Mouse (Mus musculus) kidney, embryonic 16.5 days (tissue): ENCODE results near the gene Cfap61. TPM values are rescaled to one million over a fixed set of nuclear protein-coding genes. Genes with fewer than 3 reads are reported as not detected.
A peak's percentile ranks its signal among the peaks of the same experiment; 100 is the strongest.

Experiments used
- ATAC-seq: fragments of 200-750 bp; cut with Nextera tagmentation; 2 replicates; pipeline ENCODE4 v1.8.0; 2017; ENCODE audit warnings: moderate TSS enrichment; ENCODE audit not compliant: low FRiP score, low TSS enrichment
- H3K27ac ChIP-seq: fragments of 300-500 bp; sonication (generic); 2 replicates; pipeline ENCODE4 v1.5.1; 2014; ENCODE audit warnings: low read length
- H3K27me3 ChIP-seq: fragments of 300-500 bp; sonication (generic); 2 replicates; pipeline ENCODE4 v1.6.1; 2014; ENCODE audit warnings: low read length, control low read depth, mixed read lengths; ENCODE audit not compliant: insufficient read depth
- H3K36me3 ChIP-seq: fragments of 300-500 bp; sonication (generic); 2 replicates; pipeline ENCODE4 v1.6.1; 2014; ENCODE audit warnings: low read length, control low read depth, mixed read lengths; ENCODE audit not compliant: insufficient read depth
- H3K4me1 ChIP-seq: fragments of 300-500 bp; sonication (generic); 2 replicates; pipeline ENCODE4 v1.6.1; 2014; ENCODE audit warnings: low read length, control low read depth, mixed read lengths; ENCODE audit not compliant: insufficient read depth
- H3K4me2 ChIP-seq: fragments of 300-500 bp; sonication (generic); replicated peaks from 2 replicates; pipeline ENCODE4 v1.6.1; 2014; ENCODE audit warnings: low read depth, low read length
- H3K4me3 ChIP-seq: fragments of 300-500 bp; sonication (generic); 2 replicates; pipeline ENCODE4 v1.5.1; 2014; ENCODE audit warnings: mild to moderate bottlenecking, low read length
- H3K9ac ChIP-seq: fragments of 300-500 bp; sonication (generic); replicated peaks from 2 replicates; pipeline ENCODE4 v1.6.1; 2014; ENCODE audit warnings: low read length
- H3K9me3 ChIP-seq: fragments of 300-500 bp; sonication (generic); 2 replicates; pipeline ENCODE4 v1.6.1; 2016; ENCODE audit warnings: low read length, control low read depth
- WGBS: fragments of 180-500 bp; shearing (Covaris S2); extraction: QIAGEN DNeasy Blood & Tissue Kit; methylation state at CpG from one replicate; pipeline ENCODE4 v1.1.7; 2014; 5-methylcytosine and 5-hydroxymethylcytosine counted together
- polyA plus RNA-seq: library from polyadenylated mRNA; unstranded; fragments of >200 nt; fragmentation: Nextera tagmentation; extraction: Ambion mirVana; gene quantifications from 2 replicates; pipeline ENCODE4 v1.2.1, GENCODE M21; 2015

Gene Cfap61
- polyA plus RNA-seq, 1 experiment from 2014 or later = 0.67 TPM

DNA sequence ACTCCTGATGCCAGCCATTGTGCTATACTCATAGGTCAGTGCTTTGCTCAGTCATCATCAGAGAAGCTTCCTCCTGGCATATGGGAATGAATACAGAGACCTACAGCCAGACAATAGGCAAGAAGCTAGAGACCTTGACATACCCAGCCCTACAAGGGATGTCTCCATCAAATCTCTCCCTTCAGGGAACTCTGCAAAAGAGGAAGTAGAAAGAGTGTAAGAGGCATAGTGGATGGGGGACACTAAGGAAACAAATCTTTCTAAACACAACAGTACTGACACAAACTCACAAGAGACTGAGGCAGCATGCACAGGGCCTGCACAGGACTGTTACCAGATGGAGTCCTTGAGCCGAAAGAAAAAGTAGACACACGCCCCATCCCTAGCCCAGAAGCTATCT, 190.5 kb downstream of the Cfap61 start:
- H3K9me3 ChIP-seq = no peaks in the 10 kb centered on the region
- no peak overlapping the region for H3K4me2 ChIP-seq
- H3K36me3 ChIP-seq = no peaks in the 10 kb centered on the region
- no peaks in the 10 kb centered on the region for H3K4me1 ChIP-seq
- no peak overlapping the region for H3K27ac ChIP-seq
- ATAC-seq = no peak
- H3K27me3 ChIP-seq = no peaks in the 10 kb centered on the region
- no peak overlapping the region for H3K4me3 ChIP-seq
- H3K9ac ChIP-seq = no peak overlapping the region
- WGBS = 100% methylated on average over 2 of the region's 2 CpGs

- no peak for ATAC-seq
- H3K27me3 ChIP-seq = no peaks in the 10 kb centered on the region
- H3K4me3 ChIP-seq = no peak overlapping the region
- H3K27ac ChIP-seq = no peak overlapping the region
- 89% methylated on average over 6 of the region's 6 CpGs for WGBS
- H3K4me2 ChIP-seq = no peak overlapping the region
- no peaks in the 10 kb centered on the region for H3K4me1 ChIP-seq
- H3K36me3 ChIP-seq = no peaks in the 10 kb centered on the region
- H3K9ac ChIP-seq = no peak overlapping the region
- H3K9me3 ChIP-seq = no peaks in the 10 kb centered on the region
These were observed 194.0 kb downstream of the Cfap61 start for GRCm38 (mm10) chr2:146128622-146129021.

DNA sequence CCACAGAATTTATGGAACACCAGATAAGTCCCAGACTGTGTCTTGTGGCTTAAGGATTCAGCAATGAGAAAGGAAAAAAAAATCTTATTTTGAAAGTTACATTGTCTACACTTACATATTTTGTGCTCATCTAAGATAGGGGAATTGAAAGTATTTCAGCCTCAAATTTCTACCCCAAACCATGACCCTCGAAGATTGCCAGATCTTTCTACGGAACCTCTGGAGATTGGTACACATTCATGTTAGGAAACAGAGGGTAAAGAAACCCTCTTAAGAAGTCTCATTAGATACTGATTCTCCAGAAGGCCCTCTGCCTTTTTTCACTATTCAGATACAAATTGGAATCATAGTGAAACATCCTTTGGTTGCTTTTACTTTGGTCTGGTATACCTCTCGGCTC, 195.9 kb downstream of the Cfap61 start:
- no peak for ATAC-seq
- H3K4me3 ChIP-seq = no peak overlapping the region
- H3K9me3 ChIP-seq = peaks cover 3% of the 10 kb centered on the region; the same call in 1 of the 2 replicates
- no peak overlapping the region for H3K27ac ChIP-seq
- no peak overlapping the region for H3K4me2 ChIP-seq
- H3K9ac ChIP-seq = no peak overlapping the region
- no peaks in the 10 kb centered on the region for H3K36me3 ChIP-seq
- H3K4me1 ChIP-seq = no peaks in the 10 kb centered on the region
- H3K27me3 ChIP-seq = no peaks in the 10 kb centered on the region
- WGBS = 93% methylated on average over 3 of the region's 3 CpGs

GRCm38 (mm10) chr2:146134275-146134674, 199.7 kb downstream of the Cfap61 start:
- 84% methylated on average over 6 of the region's 6 CpGs for WGBS
- H3K9ac ChIP-seq = no peak overlapping the region
- H3K4me2 ChIP-seq = no peak overlapping the region
- peaks cover 4% of the 10 kb centered on the region; the same call in 1 of the 2 replicates for H3K9me3 ChIP-seq
- no peaks in the 10 kb centered on the region for H3K27me3 ChIP-seq
- ATAC-seq = no peak
- no peaks in the 10 kb centered on the region for H3K4me1 ChIP-seq
- H3K36me3 ChIP-seq = no peaks in the 10 kb centered on the region
- H3K4me3 ChIP-seq = no peak overlapping the region
- H3K27ac ChIP-seq = no peak overlapping the region

DNA sequence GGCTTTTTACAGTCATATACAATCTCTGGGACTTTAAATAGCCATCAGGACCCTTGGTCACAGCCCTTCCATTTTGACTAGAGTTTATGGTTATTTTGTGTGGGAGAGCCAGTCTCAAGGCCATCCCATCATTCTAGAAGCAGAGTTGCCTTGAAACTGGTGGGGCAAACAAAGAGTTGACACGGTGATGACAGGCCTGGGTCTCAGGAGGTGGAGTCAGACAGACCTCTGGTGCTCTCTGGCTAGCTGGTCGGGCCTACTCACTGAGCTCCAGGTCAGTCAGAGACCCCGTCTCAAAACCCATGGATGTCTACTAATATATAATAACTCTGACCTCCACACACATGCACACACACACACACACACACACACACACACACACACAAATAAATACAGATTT, 206.1 kb downstream of the Cfap61 start:
- Histone ChIP-seq H3K27me3 (no peaks in the 10 kb centered on the region), H3K4me1 (no peaks in the 10 kb centered on the region), H3K9ac (no peak overlapping the region), H3K4me2 (no peak overlapping the region), H3K9me3 (no peaks in the 10 kb centered on the region), H3K36me3 (no peaks in the 10 kb centered on the region), H3K27ac (no peak overlapping the region), H3K4me3 (no peak overlapping the region)
- ATAC-seq = no peak
- 69% methylated on average over 3 of the region's 3 CpGs for WGBS

DNA sequence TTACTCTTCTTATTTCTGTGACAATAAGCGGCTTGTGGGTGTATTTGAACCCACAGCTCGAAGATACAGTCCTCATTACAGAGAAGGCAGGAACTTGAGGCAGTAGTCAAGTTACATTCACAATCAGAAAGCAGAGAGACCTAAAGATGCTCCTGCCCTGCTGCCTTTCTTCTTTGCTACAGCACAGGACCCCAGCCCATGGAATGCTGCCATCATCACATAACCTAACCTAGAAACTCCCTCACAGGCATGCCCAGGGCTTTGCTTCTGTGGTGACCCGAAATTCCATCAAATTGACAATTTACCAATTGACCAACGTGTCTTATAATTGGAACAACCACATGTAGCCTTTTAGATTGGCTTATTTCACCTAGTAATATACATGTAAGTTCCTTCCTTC, 212.7 kb downstream of the Cfap61 start:
- no peak overlapping the region for H3K9ac ChIP-seq
- no peak overlapping the region for H3K4me3 ChIP-seq
- H3K27me3 ChIP-seq = no peaks in the 10 kb centered on the region
- H3K27ac ChIP-seq = no peak overlapping the region
- no peaks in the 10 kb centered on the region for H3K36me3 ChIP-seq
- H3K9me3 ChIP-seq = no peaks in the 10 kb centered on the region
- no peak overlapping the region for H3K4me2 ChIP-seq
- no peaks in the 10 kb centered on the region for H3K4me1 ChIP-seq
- no peak for ATAC-seq
- 87% methylated on average over 4 of the region's 4 CpGs for WGBS

DNA sequence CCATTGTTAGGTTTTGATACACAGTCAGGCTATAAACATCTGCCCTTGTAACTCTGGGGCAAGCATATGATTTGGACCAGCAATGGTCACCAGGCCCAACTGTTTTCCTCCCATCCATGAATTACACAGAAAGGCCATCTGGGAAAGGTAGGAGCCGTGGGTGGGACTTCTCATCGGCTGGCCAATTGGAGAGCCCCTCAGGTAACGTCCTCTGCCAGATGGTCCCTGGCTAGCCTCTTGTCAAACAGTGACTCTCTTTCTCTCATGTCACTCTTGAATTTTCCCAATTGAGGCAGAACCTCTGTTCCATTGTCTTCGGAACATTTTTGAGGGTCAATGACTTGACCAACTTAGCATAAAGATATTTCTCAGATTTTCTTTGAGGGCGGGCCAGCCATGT, 213.2 kb downstream of the Cfap61 start:
- no peaks in the 10 kb centered on the region for H3K27me3 ChIP-seq
- H3K9ac ChIP-seq = no peak overlapping the region
- H3K27ac ChIP-seq = no peak overlapping the region
- H3K4me3 ChIP-seq = no peak overlapping the region
- no peak overlapping the region for H3K4me2 ChIP-seq
- 94% methylated on average over 5 of the region's 5 CpGs for WGBS
- no peaks in the 10 kb centered on the region for H3K36me3 ChIP-seq
- H3K9me3 ChIP-seq = no peaks in the 10 kb centered on the region
- no peaks in the 10 kb centered on the region for H3K4me1 ChIP-seq
- ATAC-seq = no peak

DNA sequence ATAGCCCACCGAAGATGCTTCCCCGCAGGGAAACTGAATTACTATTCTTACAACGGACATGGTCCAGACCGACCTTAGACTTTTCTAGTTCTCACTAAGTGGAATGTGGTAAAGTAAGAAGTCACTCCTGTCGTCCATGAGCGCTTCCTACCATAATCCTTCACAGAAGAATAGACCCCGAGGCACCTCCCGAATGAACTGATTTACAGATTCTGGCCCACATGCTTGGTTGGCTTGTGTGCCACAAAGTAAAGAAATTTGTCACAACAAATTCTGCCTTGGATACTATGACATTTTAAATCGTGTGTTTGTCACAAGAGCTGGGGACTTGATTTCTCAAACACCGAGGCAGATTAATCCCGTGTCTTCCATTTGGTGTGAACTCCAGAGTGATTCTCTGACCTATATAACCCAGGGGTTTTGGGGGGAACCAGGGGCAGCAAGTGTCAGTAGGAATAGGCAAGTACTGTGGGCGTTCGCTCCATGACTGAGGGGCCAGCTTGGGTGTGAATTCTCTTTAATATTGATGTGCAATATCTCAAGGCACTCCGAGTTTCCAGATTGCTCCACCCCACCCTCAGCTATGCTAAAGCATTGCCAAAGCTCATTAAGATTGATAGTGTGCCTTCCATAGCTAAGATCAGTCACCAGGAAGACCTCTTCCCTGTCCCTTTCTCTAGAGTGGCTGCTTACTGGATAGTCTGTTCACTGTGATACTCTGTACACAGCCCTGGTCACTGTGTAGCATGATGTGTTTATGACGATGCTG, 214.8 kb downstream of the Cfap61 start:
- no peaks in the 10 kb centered on the region for H3K4me1 ChIP-seq
- no peaks in the 10 kb centered on the region for H3K27me3 ChIP-seq
- whole genome bisulfite sequencing = 79% methylated on average over 15 of the region's 15 CpGs
- H3K9ac ChIP-seq = no peak overlapping the region
- H3K9me3 ChIP-seq = no peaks in the 10 kb centered on the region
- H3K36me3 ChIP-seq = no peaks in the 10 kb centered on the region
- no peak for ATAC-seq
- H3K27ac ChIP-seq = no peak overlapping the region
- no peak overlapping the region for H3K4me3 ChIP-seq
- no peak overlapping the region for H3K4me2 ChIP-seq

GRCm38 (mm10) chr2:146168017-146168803, 233.6 kb downstream of the Cfap61 start:
- H3K27me3 ChIP-seq = no peaks in the 10 kb centered on the region
- no peaks in the 10 kb centered on the region for H3K9me3 ChIP-seq
- no peak overlapping the region for H3K9ac ChIP-seq
- peaks cover 4% of the 10 kb centered on the region; the same call in 1 of the 2 replicates for H3K4me1 ChIP-seq
- H3K27ac ChIP-seq = no peak overlapping the region
- H3K36me3 ChIP-seq = no peaks in the 10 kb centered on the region
- no peak overlapping the region for H3K4me3 ChIP-seq
- ATAC-seq = peak; percentile 74; the same call in 1 of the 2 replicates
- WGBS = 48% methylated on average over 14 of the region's 14 CpGs
- H3K4me2 ChIP-seq = no peak overlapping the region

- peaks cover 4% of the 10 kb centered on the region; the same call in 1 of the 2 replicates for H3K4me1 ChIP-seq
- no peak overlapping the region for H3K9ac ChIP-seq
- no peaks in the 10 kb centered on the region for H3K36me3 ChIP-seq
- no peak overlapping the region for H3K27ac ChIP-seq
- H3K4me3 ChIP-seq = no peak overlapping the region
- no peaks in the 10 kb centered on the region for H3K9me3 ChIP-seq
- no peaks in the 10 kb centered on the region for H3K27me3 ChIP-seq
- no peak overlapping the region for H3K4me2 ChIP-seq
- ATAC-seq = no peak
- 79% methylated on average over 7 of the region's 7 CpGs for WGBS
These were observed 234.9 kb downstream of the Cfap61 start for GRCm38 (mm10) chr2:146169492-146169891.
